Mouse (Mus musculus) left cerebral cortex, adult 9 months (tissue): ENCODE measurements around the gene Frmd4b.
A peak's percentile ranks its signal among the peaks of the same experiment; 100 is the strongest.
"Not testable (repeated sequence)": the region's sequence is repeated elsewhere in the genome, so short reads cannot be mapped to it uniquely, and the experiment has no call there.

Experiments
- DNase-seq, 2 experiments: peaks; one replicate each; pipeline ENCODE4 v3.0.0; 2022; ENCODE audit warnings: low spot score in 2 of 2

Frmd4b gene

DNA sequence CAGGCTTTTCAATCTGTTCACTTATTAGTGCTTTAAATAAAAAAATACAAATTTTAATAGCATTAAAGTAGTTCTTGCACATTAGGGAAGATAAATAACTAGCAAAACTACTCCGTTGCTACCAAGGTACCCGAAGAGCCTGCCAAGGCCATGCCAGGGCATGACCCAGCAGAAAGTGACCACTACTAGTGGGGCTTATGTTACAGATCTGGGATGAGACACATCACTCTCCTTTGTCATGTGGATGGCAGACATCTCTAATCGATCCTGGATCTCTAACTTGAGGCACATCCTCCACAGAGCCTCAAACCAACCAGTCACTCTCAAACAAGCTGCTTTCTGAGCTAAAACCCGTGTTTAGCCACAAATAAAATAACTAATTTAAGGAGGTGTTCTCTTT is 350.7 kb downstream of the Frmd4b start:
- DNase-seq, result no peak

GRCm38 (mm10) chr6:97265705-97266104 is 351.6 kb downstream of the Frmd4b start:
- no peak for DNase-seq

GRCm38 (mm10) chr6:97265240-97265639 is 352.1 kb downstream of the Frmd4b start:
- DNase-seq, result no peak

DNA sequence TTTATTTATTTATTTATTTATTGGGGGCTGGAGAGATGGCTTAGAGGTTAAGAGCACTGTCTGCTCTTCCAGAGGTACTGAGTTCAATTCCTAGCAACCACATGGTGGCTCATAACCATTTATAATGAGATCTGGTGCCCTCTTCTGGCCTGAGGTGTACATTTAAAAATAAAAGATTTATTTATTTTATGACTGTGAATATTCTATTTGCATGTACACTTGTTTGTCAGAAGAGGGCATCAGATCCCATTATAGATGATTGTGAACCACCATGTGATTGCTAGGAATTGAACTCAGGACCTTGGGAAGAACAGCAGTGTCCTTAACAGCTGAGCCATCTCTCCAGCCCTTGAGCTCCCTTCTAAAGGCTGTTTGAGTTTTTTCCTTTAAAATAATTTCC is 353.6 kb downstream of the Frmd4b start:
- DNase-seq, result not testable (repeated sequence)

GRCm38 (mm10) chr6:97262229-97262628 is 355.1 kb downstream of the Frmd4b start:
- DNase-seq, result no peak

DNA sequence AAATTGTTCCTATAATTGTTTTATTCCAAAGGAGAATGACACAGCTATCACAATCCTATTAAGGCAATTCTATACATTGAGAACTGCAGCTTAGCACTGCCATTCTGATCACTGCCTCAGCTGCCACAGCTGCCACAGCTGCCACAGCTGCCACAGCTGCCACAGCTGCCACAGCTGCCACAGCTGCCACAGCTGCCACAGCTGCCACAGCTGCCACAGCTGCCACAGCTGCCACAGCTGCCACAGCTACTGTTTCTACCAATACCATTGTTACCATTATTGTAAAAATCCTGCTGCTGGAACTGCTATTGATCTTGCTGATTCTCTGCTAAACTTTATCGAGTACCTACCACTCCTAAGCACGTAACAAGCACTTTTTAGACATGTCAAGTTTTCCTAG is 357.4 kb downstream of the Frmd4b start:
- not testable (repeated sequence) for DNase-seq

DNA sequence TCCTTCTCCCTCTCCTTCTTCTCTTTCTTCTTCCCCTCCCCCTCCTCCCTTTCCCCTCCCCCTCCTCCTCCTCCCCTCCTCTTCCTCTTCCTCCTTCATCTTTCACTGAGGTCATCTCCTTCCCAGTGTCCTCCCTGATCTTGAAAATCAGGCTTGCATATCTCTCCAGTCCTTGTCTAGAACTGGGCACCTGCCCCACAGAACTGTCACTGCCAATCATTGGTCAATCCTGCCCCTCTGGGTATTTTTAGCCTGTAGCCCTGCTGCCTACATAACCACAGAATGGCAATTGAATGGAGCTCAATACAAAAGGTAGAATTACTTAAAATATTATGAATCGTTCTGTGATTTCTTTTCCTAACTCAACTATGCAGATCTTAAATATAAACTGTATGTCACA is 358.9 kb downstream of the Frmd4b start:
- DNase-seq, result no peak

DNA sequence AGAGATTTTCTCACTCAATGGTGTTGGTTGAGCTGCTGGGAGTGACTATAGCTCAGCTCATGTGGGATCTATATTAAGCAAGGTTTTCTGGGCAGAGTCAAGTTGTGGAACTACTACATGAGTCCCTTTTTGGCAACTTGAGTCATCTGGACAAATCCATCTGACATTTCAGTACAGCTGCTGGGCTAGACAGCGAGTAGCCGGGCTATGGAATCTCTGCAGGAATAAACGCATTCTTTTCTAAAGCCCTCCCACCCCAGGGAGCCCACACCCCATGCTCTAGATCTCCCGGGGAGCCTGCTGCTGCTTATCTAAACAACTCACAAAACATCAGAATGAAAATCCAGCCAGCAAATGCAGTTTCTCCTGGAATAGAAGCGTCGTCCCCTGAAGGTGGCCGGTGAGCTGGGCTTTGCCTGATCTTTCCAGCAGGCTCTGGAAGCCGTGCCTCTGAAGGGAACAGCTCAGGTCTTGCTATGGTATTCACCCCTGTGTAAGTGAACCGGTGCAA is 364.6 kb downstream of the Frmd4b start, which contains the start of gene Lmod3:
Gene Lmod3 (minus strand): TSS at position 49 of the 511 bp plus-strand sequence.
- no peak for DNase-seq

GRCm38 (mm10) chr6:97252086-97252485 is 365.3 kb downstream of the Frmd4b start:
- DNase-seq, result no peak

DNA sequence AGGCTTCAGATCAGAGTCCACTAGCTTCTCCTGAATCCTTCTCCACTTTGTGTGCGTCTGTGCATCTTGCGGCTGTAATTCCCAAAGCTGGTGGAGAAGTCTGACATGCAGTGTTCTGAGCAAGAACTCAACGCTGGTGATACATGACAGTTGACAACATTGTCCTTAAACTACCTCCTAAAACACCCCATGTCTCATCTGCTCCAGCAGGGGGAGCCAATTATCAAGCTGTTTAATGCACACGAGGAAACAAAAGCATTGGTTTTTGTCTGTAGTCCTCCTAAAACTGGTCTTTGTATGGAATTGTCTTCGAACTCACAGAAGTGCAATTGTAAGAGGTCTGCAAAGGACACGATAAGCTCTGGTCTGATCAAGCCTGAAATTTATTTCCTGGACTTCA is 366.4 kb downstream of the Frmd4b start:
- DNase-seq, result peak in 1 of 2 experiments; percentile 65

DNA sequence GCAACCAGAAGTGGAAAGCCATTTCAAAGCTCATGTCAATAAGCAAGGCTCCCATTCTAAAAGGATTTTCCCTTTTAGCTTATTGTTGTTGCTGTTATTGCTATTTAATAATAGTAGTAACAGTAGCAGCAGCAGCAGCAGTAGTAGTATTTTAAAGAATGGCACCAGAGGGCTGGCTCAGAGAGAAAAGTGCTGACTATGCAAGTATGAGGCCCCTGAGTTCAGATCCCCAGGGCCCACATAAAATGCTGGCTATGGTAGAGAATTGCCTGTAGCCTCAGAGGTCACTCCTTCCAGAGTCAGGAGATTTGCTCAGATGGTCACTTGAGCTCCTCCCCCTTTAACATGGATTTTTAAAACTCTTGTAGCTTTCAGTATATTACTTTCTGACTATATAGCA is 372.1 kb downstream of the Frmd4b start:
- DNase-seq, result no peak

DNA sequence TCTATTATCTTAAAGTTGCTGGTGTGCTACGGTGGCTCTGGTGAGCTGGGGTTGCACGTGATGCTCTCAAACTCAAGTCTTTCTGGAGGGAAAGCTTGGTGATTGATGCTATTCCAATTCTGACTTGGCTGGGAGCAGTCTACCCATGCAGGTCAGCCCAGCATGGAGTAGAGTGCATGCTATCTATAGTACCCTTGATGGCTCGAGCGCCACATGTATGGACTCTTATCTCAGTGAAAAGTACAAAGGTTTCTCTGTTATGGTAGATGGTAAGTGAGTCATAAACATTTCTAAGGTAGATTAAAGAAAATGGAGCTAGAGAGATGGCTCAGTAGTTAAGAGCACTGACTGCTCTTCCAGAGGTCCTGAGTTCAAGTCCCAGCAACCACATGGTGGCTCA is 374.8 kb downstream of the Frmd4b start:
- no peak for DNase-seq

- no peak for DNase-seq
Measured at GRCm38 (mm10) chr6:97240092-97240491, 377.2 kb downstream of the Frmd4b start.

DNA sequence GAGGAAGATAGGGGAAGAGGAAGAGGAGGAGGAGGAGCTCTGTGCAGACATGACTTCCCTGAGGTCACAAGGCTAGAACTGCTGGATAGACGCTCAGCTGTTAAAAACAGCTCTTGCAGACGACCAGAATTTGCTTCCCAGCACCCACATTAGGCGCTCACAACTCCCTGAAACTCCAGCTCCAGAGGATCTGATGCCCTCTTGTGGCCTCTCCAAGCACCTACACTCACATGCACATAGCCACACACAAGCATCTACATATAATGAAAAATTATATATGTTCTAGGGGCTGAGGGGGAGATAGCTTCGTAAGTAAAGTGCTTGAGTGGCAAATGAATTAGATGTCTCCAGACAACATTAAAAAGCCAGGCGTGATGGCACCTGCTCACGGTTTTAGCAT is 378.0 kb downstream of the Frmd4b start:
- no peak for DNase-seq
